In the genomic region with DNA sequence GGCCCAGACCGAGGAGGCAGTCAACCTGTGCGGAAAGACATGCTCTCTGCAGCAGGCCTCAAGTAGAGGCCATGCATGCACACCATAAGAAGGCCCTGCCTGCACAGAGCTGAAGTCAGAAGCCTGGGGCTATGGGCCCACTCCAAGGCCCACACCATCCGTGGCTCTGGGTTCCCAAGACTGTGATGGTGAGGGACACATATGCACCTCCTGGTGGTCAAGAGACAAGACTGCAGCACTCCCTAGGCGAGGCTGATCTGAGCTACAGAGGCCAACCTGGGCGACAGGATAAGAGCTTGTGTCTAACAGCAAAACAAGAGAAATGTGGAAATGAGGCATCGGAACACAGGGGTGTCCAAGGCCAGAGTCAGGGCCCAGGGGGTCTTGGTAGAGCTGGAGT, we compare ENCODE assay signal across 11 mouse cellular contexts. TPM values are rescaled to one million over a fixed set of nuclear protein-coding genes. Genes with fewer than 3 reads are reported as not detected.
DNase-seq lines count a peak whose midpoint lies in the region; ATAC-seq lines count a peak whose summit lies in the region.
"Had no signal": no experiment of that assay in that cellular context is flagged by ENCODE, and none has a peak within 500 bp of the region (broad histone marks: within the 10 kb centered on the region; RNA-seq: fewer than 3 reads in every experiment).

No protein-coding gene starts in this region.

- H3K36me3 ChIP-seq in hindbrain, embryonic 11.5 days (ENCODE audit: control insufficient read depth, insufficient read depth, low read length), result no peaks in the 10 kb centered on the region
- peaks cover 26% of the 10 kb centered on the region for H3K36me3 ChIP-seq in hindbrain, embryonic 10.5 days

- H3K27ac ChIP-seq in hindbrain, embryonic 11.5 days (ENCODE audit: low read depth, low read length), result no peak overlapping the region
- no peak overlapping the region for H3K27ac ChIP-seq in hindbrain, embryonic 10.5 days
- H3K27ac ChIP-seq: heart, embryonic 15.5 days; neural tube, embryonic 13.5 days had no signal

- no peak overlapping the region for H3K4me2 ChIP-seq in hindbrain, embryonic 11.5 days (replicated peaks; ENCODE audit: low read depth, low read length)
- H3K4me2 ChIP-seq: heart, embryonic 15.5 days; neural tube, embryonic 13.5 days had no signal

- no peak overlapping the region for H3K4me3 ChIP-seq in hindbrain, embryonic 11.5 days (ENCODE audit: low read depth, low read length)
- no peak overlapping the region for H3K4me3 ChIP-seq in hindbrain, embryonic 10.5 days
- H3K4me3 ChIP-seq: heart, embryonic 15.5 days; neural tube, embryonic 13.5 days had no signal

- ATAC-seq in hindbrain, embryonic 11.5 days (ENCODE audit: low FRiP score), result no peak

- H3K27me3 ChIP-seq in hindbrain, embryonic 11.5 days (ENCODE audit: control insufficient read depth, insufficient read depth, low read length), result no peaks in the 10 kb centered on the region
- no peaks in the 10 kb centered on the region for H3K27me3 ChIP-seq in hindbrain, embryonic 10.5 days (ENCODE audit: insufficient read depth, poor library complexity, severe bottlenecking)
- H3K27me3 ChIP-seq: heart, embryonic 15.5 days; neural tube, embryonic 13.5 days had no signal

- 75% methylated on average over 6 of the region's 6 CpGs for WGBS in hindbrain, embryonic 11.5 days
- 66% methylated on average over 6 of the region's 6 CpGs for WGBS in hindbrain, embryonic 10.5 days

- peaks cover 5% of the 10 kb centered on the region for H3K4me1 ChIP-seq in hindbrain, embryonic 11.5 days (replicated peaks; ENCODE audit: control insufficient read depth, insufficient read depth, low read length)
- peaks cover 18% of the 10 kb centered on the region for H3K4me1 ChIP-seq in hindbrain, embryonic 10.5 days (replicated peaks)

- peak; percentile 29 for DNase-seq in hindbrain, embryonic 11.5 days (ENCODE audit: low spot score)
- DNase-seq in hindbrain, embryonic 10.5 days (ENCODE audit: low spot score), result no peak
- peak; percentile 43 for DNase-seq in A20 (ENCODE audit: low read depth, low spot score)
- DNase-seq in ZHBTc4 (ENCODE audit: low read depth, low spot score), result peak; percentile 86
- DNase-seq in lung, postnatal 14 days, result peak; percentile 14
- no peak for DNase-seq in cerebellum, postnatal 36 days
- no peak for DNase-seq in layer of hippocampus, adult 8-10 months (ENCODE audit: low spot score in 2 of 2)
- no peak for DNase-seq in kidney, postnatal 14 days
- DNase-seq: kidney, postnatal 36 days had no signal

- H3K9ac ChIP-seq in hindbrain, embryonic 11.5 days (ENCODE audit: low read depth, low read length), result no peak overlapping the region
- H3K9ac ChIP-seq: heart, embryonic 15.5 days; neural tube, embryonic 13.5 days had no signal

- H3K9me3 ChIP-seq in hindbrain, embryonic 11.5 days (ENCODE audit: control insufficient read depth, low read length), result no peaks in the 10 kb centered on the region
- H3K9me3 ChIP-seq in hindbrain, embryonic 10.5 days, result no peaks in the 10 kb centered on the region
- H3K9me3 ChIP-seq: heart, embryonic 15.5 days; neural tube, embryonic 13.5 days had no signal

RNA-seq across cellular contexts. Expression of a gene that starts 3.5 kb away (rescaled TPM):
- polyA plus RNA-seq in hindbrain, embryonic 11.5 days (2014; fragmentation: Nextera tagmentation; extraction: Ambion mirVana), result 17.5 and 19.5 TPM in 2 replicates
- 18.9 and 19.5 TPM in 2 replicates for polyA plus RNA-seq in hindbrain, embryonic 10.5 days (2016; fragmentation: Nextera tagmentation; extraction: Ambion mirVana)
- total RNA-seq in layer of hippocampus, adult 8-10 months (2022), result 10 to 100 TPM; 25.6 to 31.8 (median 27.4) TPM

RNA-seq across cellular contexts. Expression of a gene that starts 8.3 kb away (rescaled TPM):
- polyA plus RNA-seq in hindbrain, embryonic 11.5 days (2014; fragmentation: Nextera tagmentation; extraction: Ambion mirVana), result 41.6 and 45.7 TPM in 2 replicates
- 31.0 and 31.3 TPM in 2 replicates for polyA plus RNA-seq in hindbrain, embryonic 10.5 days (2016; fragmentation: Nextera tagmentation; extraction: Ambion mirVana)
- total RNA-seq in layer of hippocampus, adult 8-10 months (2022), result 10 to 100 TPM; 35.7 to 43.2 (median 41.5) TPM

RNA-seq across cellular contexts. Expression of a gene that starts 49.8 kb away (rescaled TPM):
- polyA plus RNA-seq in hindbrain, embryonic 11.5 days (2014; fragmentation: Nextera tagmentation; extraction: Ambion mirVana), result 105 and 108 TPM in 2 replicates
- polyA plus RNA-seq in hindbrain, embryonic 10.5 days (2016; fragmentation: Nextera tagmentation; extraction: Ambion mirVana), result 110 and 127 TPM in 2 replicates
- 10 to 100 TPM; 57.5 to 64.5 (median 63.5) TPM for total RNA-seq in layer of hippocampus, adult 8-10 months (2022)

Comparison
In these comparisons a context has a peak if more than half of its experiments do, and no peak if none do; other contexts are left out.
1. DNase-seq: peak in hindbrain, embryonic 11.5 days (single experiment), A20 (single experiment), ZHBTc4 (single experiment) and lung, postnatal 14 days (single experiment); none in hindbrain, embryonic 10.5 days (single experiment), cerebellum, postnatal 36 days (0 of 2), layer of hippocampus, adult 8-10 months (0 of 2) and kidney, postnatal 14 days (single experiment).